Mouse (Mus musculus): ENCODE measurements around the gene Vwf. TPM values are rescaled to one million over a fixed set of nuclear protein-coding genes. Genes with fewer than 3 reads are reported as not detected.

Gene Vwf
- polyA plus RNA-seq, 1 experiment from 2014 or later, result 7.8 TPM

DNA sequence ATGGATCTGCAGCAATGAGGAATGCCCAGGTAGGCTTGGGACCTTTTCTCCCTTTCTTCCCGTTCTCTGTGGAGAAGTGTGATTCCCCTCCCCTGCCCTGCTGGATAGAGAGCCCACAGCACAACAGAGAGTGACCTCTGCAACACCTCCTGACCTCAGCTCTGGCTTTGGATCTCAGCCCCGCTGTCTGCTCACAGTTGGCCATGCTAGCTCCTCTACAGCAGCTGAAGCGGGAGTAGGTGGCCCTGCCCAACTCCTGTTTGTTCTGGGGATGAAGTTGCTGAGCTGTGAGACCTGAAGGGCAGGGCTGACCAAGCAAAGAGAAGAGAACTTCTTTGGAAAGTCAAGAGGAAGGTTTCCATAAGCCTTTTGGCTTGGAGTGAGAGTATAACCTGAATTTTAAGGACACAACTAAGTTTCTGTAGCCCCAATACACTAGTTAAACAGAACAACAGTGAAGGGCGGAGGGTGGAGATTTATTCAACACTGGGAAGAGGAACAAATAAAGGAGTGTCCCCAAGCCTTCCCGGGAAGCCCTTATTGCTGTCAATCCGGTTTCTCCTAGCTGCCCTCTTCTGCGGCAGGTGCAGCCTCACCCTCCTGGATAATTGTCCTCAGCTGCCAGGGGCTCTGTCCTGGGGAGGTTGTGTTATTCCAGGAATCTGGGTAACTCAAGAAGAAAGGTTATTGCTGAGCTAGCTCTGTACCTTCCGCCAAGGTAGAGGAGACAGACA lies 45.2 kb downstream of the Vwf start:
- ATAC-seq (ENCODE audit: low FRiP score), result no peak
- Histone ChIP-seq H3K4me2 (no peak overlapping the region), H3K36me3 (no peaks in the 10 kb centered on the region), H3K9ac (replicated peaks) (no peak overlapping the region), H3K4me1 (no peaks in the 10 kb centered on the region), H3K27ac (replicated peaks) (no peak overlapping the region), H3K27me3 (replicated peaks) (no peaks in the 10 kb centered on the region), H3K9me3 (replicated peaks) (no peaks in the 10 kb centered on the region), H3K4me3 (replicated peaks) (no peak overlapping the region)
- WGBS, result 63% methylated on average over 8 of the region's 8 CpGs

DNA sequence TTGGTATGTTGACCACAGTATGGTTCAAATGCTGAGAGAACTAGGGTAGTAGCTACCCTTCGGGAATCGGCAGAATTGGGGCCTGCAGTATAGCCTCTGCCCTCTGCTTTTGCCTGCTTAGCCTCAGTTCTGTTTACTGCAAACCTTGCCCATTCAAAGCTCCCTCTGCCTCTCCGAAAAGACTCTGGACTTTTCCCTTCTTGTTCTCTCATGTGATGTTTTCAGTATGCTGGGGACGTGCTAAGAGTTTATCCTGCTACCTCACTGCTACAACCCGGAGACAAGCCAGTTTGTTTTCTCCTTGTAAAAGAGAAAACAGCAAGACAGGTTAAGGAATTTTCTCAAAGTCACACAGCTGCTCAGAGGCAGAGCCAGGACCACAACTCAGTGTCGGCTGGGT lies 46.0 kb downstream of the Vwf start:
- no peaks in the 10 kb centered on the region for H3K4me1 ChIP-seq
- no peaks in the 10 kb centered on the region for H3K27me3 ChIP-seq (replicated peaks)
- no peak for ATAC-seq (ENCODE audit: low FRiP score)
- H3K27ac ChIP-seq (replicated peaks), result no peak overlapping the region
- H3K4me3 ChIP-seq (replicated peaks), result no peak overlapping the region
- H3K9me3 ChIP-seq (replicated peaks), result no peaks in the 10 kb centered on the region
- H3K36me3 ChIP-seq, result no peaks in the 10 kb centered on the region
- no peak overlapping the region for H3K9ac ChIP-seq (replicated peaks)
- no peak overlapping the region for H3K4me2 ChIP-seq
- WGBS, result 91% methylated on average over 6 of the region's 6 CpGs

- H3K4me2 ChIP-seq, result no peak overlapping the region
- ATAC-seq (ENCODE audit: low FRiP score), result no peak
- no peaks in the 10 kb centered on the region for H3K27me3 ChIP-seq (replicated peaks)
- H3K27ac ChIP-seq (replicated peaks), result no peak overlapping the region
- no peak overlapping the region for H3K4me3 ChIP-seq (replicated peaks)
- H3K36me3 ChIP-seq, result no peaks in the 10 kb centered on the region
- H3K9ac ChIP-seq (replicated peaks), result no peak overlapping the region
- no peaks in the 10 kb centered on the region for H3K4me1 ChIP-seq
- WGBS, result 88% methylated on average over 4 of the region's 4 CpGs
- no peaks in the 10 kb centered on the region for H3K9me3 ChIP-seq (replicated peaks)
Observed at GRCm38 (mm10) chr6:125594311-125594710, 47.7 kb downstream of the Vwf start.

- Histone ChIP-seq H3K4me1 (no peaks in the 10 kb centered on the region), H3K36me3 (no peaks in the 10 kb centered on the region), H3K9ac (replicated peaks) (no peak overlapping the region), H3K27ac (replicated peaks) (no peak overlapping the region), H3K4me2 (no peak overlapping the region), H3K4me3 (replicated peaks) (no peak overlapping the region), H3K27me3 (replicated peaks) (no peaks in the 10 kb centered on the region), H3K9me3 (replicated peaks) (no peaks in the 10 kb centered on the region)
- ATAC-seq (ENCODE audit: low FRiP score), result no peak
- WGBS, result 46% methylated on average over 4 of the region's 4 CpGs
Observed at GRCm38 (mm10) chr6:125594825-125595224, 48.3 kb downstream of the Vwf start.

- H3K27ac ChIP-seq (replicated peaks), result no peak overlapping the region
- H3K36me3 ChIP-seq, result no peaks in the 10 kb centered on the region
- no peaks in the 10 kb centered on the region for H3K9me3 ChIP-seq (replicated peaks)
- no peak for ATAC-seq (ENCODE audit: low FRiP score)
- no peaks in the 10 kb centered on the region for H3K4me1 ChIP-seq
- H3K9ac ChIP-seq (replicated peaks), result no peak overlapping the region
- H3K27me3 ChIP-seq (replicated peaks), result no peaks in the 10 kb centered on the region
- H3K4me3 ChIP-seq (replicated peaks), result no peak overlapping the region
- H3K4me2 ChIP-seq, result no peak overlapping the region
- 56% methylated on average over 16 of the region's 16 CpGs for WGBS
Observed at GRCm38 (mm10) chr6:125596701-125597318, 50.2 kb downstream of the Vwf start.

- Histone ChIP-seq H3K27ac (replicated peaks) (no peak overlapping the region), H3K4me2 (no peak overlapping the region), H3K9ac (replicated peaks) (no peak overlapping the region), H3K4me3 (replicated peaks) (no peak overlapping the region), H3K9me3 (replicated peaks) (no peaks in the 10 kb centered on the region), H3K36me3 (no peaks in the 10 kb centered on the region), H3K27me3 (replicated peaks) (0 out of 2 replicates have a peak, but pooled peaks cover 4% of the 10 kb centered on the region), H3K4me1 (no peaks in the 10 kb centered on the region)
- 79% methylated on average over 4 of the region's 4 CpGs for WGBS
- no peak for ATAC-seq (ENCODE audit: low FRiP score)
Observed at GRCm38 (mm10) chr6:125597716-125598115, 51.1 kb downstream of the Vwf start.

DNA sequence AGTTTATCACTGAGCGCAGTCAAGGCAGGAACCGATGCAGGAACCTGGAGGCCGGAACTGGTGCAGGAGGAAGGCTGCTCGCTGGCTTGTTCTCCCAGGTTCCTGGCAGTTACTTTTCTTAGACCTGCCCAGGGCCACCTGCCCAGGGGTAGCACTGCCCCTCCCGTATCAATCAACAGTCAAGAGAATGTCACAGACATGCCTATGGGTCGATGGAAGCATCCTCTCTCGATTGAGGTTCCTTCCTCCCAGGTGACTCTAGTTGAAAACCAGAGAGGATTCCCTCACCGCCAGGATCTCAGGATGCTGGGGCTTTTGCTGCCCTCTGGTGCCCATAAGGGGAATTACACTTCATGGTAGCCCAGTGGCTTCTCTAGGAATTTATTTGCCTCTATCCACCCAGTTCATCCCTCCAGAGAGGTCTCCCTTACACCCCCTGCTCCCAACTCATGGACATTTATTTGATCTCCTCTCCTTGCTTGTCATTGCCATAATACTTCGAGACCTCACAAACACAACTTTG lies 53.5 kb downstream of the Vwf start:
- Histone ChIP-seq H3K4me1 (peaks cover 11% of the 10 kb centered on the region), H3K27me3 (replicated peaks) (peaks cover 4% of the 10 kb centered on the region; the same call in 1 of the 2 replicates), H3K9me3 (replicated peaks) (no peaks in the 10 kb centered on the region), H3K4me3 (replicated peaks) (no peak overlapping the region), H3K9ac (replicated peaks) (no peak overlapping the region), H3K36me3 (no peaks in the 10 kb centered on the region), H3K4me2 (no peak overlapping the region), H3K27ac (replicated peaks) (no peak overlapping the region)
- 0 out of 2 replicates have a peak, but pooled peaks have one; percentile 15 for ATAC-seq (ENCODE audit: low FRiP score)
- WGBS, result 44% methylated on average over 9 of the region's 9 CpGs

GRCm38 (mm10) chr6:125600669-125601068 lies 54.1 kb downstream of the Vwf start:
- Histone ChIP-seq H3K9me3 (replicated peaks) (no peaks in the 10 kb centered on the region), H3K4me2 (no peak overlapping the region), H3K27me3 (replicated peaks) (peaks cover 4% of the 10 kb centered on the region; the same call in 1 of the 2 replicates), H3K27ac (replicated peaks) (no peak overlapping the region), H3K4me3 (replicated peaks) (no peak overlapping the region), H3K36me3 (no peaks in the 10 kb centered on the region), H3K4me1 (peaks cover 11% of the 10 kb centered on the region), H3K9ac (replicated peaks) (no peak overlapping the region)
- 78% methylated on average over 8 of the region's 8 CpGs for WGBS
- ATAC-seq (ENCODE audit: low FRiP score), result no peak

GRCm38 (mm10) chr6:125601190-125601589 lies 54.6 kb downstream of the Vwf start:
- H3K9me3 ChIP-seq (replicated peaks), result no peaks in the 10 kb centered on the region
- H3K4me1 ChIP-seq, result peaks cover 11% of the 10 kb centered on the region
- H3K27ac ChIP-seq (replicated peaks), result no peak overlapping the region
- no peak overlapping the region for H3K4me3 ChIP-seq (replicated peaks)
- no peak overlapping the region for H3K9ac ChIP-seq (replicated peaks)
- ATAC-seq (ENCODE audit: low FRiP score), result no peak
- no peaks in the 10 kb centered on the region for H3K36me3 ChIP-seq
- peaks cover 4% of the 10 kb centered on the region; the same call in 1 of the 2 replicates for H3K27me3 ChIP-seq (replicated peaks)
- H3K4me2 ChIP-seq, result no peak overlapping the region
- 74% methylated on average over 4 of the region's 4 CpGs for WGBS

DNA sequence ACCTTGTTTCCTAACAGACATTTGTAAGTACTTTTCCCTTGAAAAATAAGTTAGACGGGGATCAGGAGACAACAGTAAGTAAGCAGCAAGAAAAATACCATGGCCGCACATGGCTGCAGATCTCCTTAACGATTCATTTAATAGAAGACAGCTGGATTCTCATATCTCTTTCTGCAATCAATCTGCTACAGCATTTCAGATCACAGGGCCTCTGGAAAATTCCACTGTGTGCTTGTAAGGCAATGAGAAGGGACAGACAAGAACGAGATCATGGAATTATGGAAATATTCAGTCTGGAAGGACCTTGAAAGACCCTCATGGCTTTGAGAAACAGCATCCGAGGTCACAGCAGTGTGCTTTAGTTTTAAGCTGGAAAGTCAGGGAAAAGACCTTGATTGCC lies 55.2 kb downstream of the Vwf start:
- Histone ChIP-seq H3K4me2 (no peak overlapping the region), H3K4me1 (peaks cover 11% of the 10 kb centered on the region), H3K9ac (replicated peaks) (no peak overlapping the region), H3K4me3 (replicated peaks) (no peak overlapping the region), H3K27me3 (replicated peaks) (peaks cover 4% of the 10 kb centered on the region; the same call in 1 of the 2 replicates), H3K9me3 (replicated peaks) (no peaks in the 10 kb centered on the region), H3K27ac (replicated peaks) (no peak overlapping the region), H3K36me3 (no peaks in the 10 kb centered on the region)
- no peak for ATAC-seq (ENCODE audit: low FRiP score)
- WGBS, result 83% methylated on average over 5 of the region's 5 CpGs

DNA sequence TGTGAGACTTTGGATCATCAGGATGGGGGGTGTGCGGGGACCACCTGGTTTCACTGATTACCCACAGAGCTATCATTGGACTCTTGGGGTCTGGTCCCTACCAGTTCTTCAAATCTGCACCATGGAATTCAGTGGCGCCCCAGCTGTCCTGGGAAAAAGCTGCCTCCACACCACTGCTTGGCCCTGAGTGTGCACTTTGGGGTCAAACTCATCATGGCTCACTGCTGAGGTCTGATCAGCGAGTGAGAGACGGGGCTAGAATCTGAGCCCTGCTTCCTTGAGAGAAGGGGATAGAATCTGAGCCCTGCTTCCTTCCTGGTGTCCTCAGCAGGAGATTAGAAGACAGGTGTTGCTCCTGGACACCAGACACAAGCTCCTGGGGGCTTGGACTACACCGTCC lies 55.8 kb downstream of the Vwf start:
- 87% methylated on average over 5 of the region's 5 CpGs for whole genome bisulfite sequencing
- Histone ChIP-seq H3K9me3 (replicated peaks) (no peaks in the 10 kb centered on the region), H3K36me3 (no peaks in the 10 kb centered on the region), H3K4me1 (peaks cover 11% of the 10 kb centered on the region), H3K27me3 (replicated peaks) (peaks cover 4% of the 10 kb centered on the region; the same call in 1 of the 2 replicates), H3K9ac (replicated peaks) (no peak overlapping the region), H3K4me2 (no peak overlapping the region), H3K27ac (replicated peaks) (no peak overlapping the region), H3K4me3 (replicated peaks) (no peak overlapping the region)
- no peak for ATAC-seq (ENCODE audit: low FRiP score)

GRCm38 (mm10) chr6:125603234-125603633 lies 56.7 kb downstream of the Vwf start:
- H3K27me3 ChIP-seq (replicated peaks), result peaks cover 4% of the 10 kb centered on the region; the same call in 1 of the 2 replicates
- peak overlapping the region; percentile 31 for H3K4me2 ChIP-seq
- ATAC-seq (ENCODE audit: low FRiP score), result peak; percentile 37; the same call in 1 of the 2 replicates
- H3K4me1 ChIP-seq, result peaks cover 11% of the 10 kb centered on the region
- no peak overlapping the region for H3K27ac ChIP-seq (replicated peaks)
- no peak overlapping the region for H3K4me3 ChIP-seq (replicated peaks)
- no peak overlapping the region for H3K9ac ChIP-seq (replicated peaks)
- no peaks in the 10 kb centered on the region for H3K9me3 ChIP-seq (replicated peaks)
- 6% methylated on average over 18 of the region's 18 CpGs for WGBS
- H3K36me3 ChIP-seq, result no peaks in the 10 kb centered on the region
